Mouse (Mus musculus) midbrain, embryonic 13.5 days (tissue): ENCODE results near the gene Cdc42bpa. TPM values are rescaled to one million over a fixed set of nuclear protein-coding genes. Genes with fewer than 3 reads are reported as not detected.

Experiments used
- ATAC-seq: fragments of 200-750 bp; cut with Nextera tagmentation; 2 replicates; pipeline ENCODE4 v1.8.0; 2017; ENCODE audit warnings: mild to moderate bottlenecking, moderate TSS enrichment, moderate library complexity
- H3K27ac ChIP-seq: fragments of 300-500 bp; sonication (generic); 2 replicates; pipeline ENCODE4 v1.5.1; 2015; ENCODE audit warnings: inconsistent platforms, mild to moderate bottlenecking, moderate library complexity
- H3K27me3 ChIP-seq: fragments of 300-500 bp; sonication (generic); 2 replicates; pipeline ENCODE4 v1.6.1; 2015; ENCODE audit warnings: mild to moderate bottlenecking, inconsistent platforms
- H3K36me3 ChIP-seq: fragments of 300-500 bp; sonication (generic); 2 replicates; pipeline ENCODE4 v1.6.1; 2015; ENCODE audit warnings: mild to moderate bottlenecking, inconsistent platforms
- H3K4me1 ChIP-seq: fragments of 300-500 bp; sonication (generic); replicated peaks from 2 replicates; pipeline ENCODE4 v1.6.1; 2015; ENCODE audit warnings: inconsistent platforms
- H3K4me2 ChIP-seq: fragments of 300-500 bp; sonication (generic); replicated peaks from 2 replicates; pipeline ENCODE4 v1.6.1; 2015; ENCODE audit warnings: moderate library complexity, mild to moderate bottlenecking, inconsistent platforms
- H3K4me3 ChIP-seq: fragments of 300-500 bp; sonication (generic); replicated peaks from 2 replicates; pipeline ENCODE4 v1.5.1; 2015; ENCODE audit warnings: mild to moderate bottlenecking, inconsistent platforms
- H3K9ac ChIP-seq: fragments of 300-500 bp; sonication (generic); replicated peaks from 2 replicates; pipeline ENCODE4 v1.6.1; 2015; ENCODE audit warnings: mild to moderate bottlenecking, inconsistent platforms
- H3K9me3 ChIP-seq: fragments of 300-500 bp; sonication (generic); 2 replicates; pipeline ENCODE4 v1.6.1; 2016; ENCODE audit warnings: mild to moderate bottlenecking, inconsistent platforms
- WGBS: fragments of 180-500 bp; shearing (Covaris S2); methylation state at CpG from one replicate; pipeline ENCODE4 v1.1.7; 2015; 5-methylcytosine and 5-hydroxymethylcytosine counted together
- polyA plus RNA-seq: library from polyadenylated mRNA; unstranded; fragments of >200 nt; fragmentation: Nextera tagmentation; extraction: Ambion mirVana; gene quantifications from 2 replicates; pipeline ENCODE4 v1.2.1, GENCODE M21; 2015

Gene Cdc42bpa
- polyA plus RNA-seq, 1 experiment from 2014 or later = 20.8 TPM

- Histone ChIP-seq H3K36me3 (peaks cover 48% of the 10 kb centered on the region), H3K27me3 (no peaks in the 10 kb centered on the region), H3K27ac (no peak overlapping the region), H3K9ac (no peak overlapping the region), H3K4me1 (no peaks in the 10 kb centered on the region), H3K4me3 (no peak overlapping the region), H3K9me3 (no peaks in the 10 kb centered on the region), H3K4me2 (no peak overlapping the region)
- ATAC-seq = no peak
- 91% methylated on average over 2 of the region's 2 CpGs for WGBS
Measured at GRCm38 (mm10) chr1:180158648-180159047, 198.4 kb downstream of the Cdc42bpa start.

GRCm38 (mm10) chr1:180160545-180160944, 200.3 kb downstream of the Cdc42bpa start:
- Histone ChIP-seq H3K27ac (no peak overlapping the region), H3K9ac (no peak overlapping the region), H3K36me3 (peaks cover 49% of the 10 kb centered on the region), H3K4me1 (no peaks in the 10 kb centered on the region), H3K4me3 (no peak overlapping the region), H3K27me3 (no peaks in the 10 kb centered on the region), H3K9me3 (no peaks in the 10 kb centered on the region), H3K4me2 (no peak overlapping the region)
- no peak for ATAC-seq
- 86% methylated on average over 2 of the region's 2 CpGs for WGBS

- Histone ChIP-seq H3K36me3 (peaks cover 49% of the 10 kb centered on the region), H3K4me3 (no peak overlapping the region), H3K9ac (no peak overlapping the region), H3K4me1 (no peaks in the 10 kb centered on the region), H3K27ac (no peak overlapping the region), H3K4me2 (no peak overlapping the region), H3K27me3 (no peaks in the 10 kb centered on the region), H3K9me3 (no peaks in the 10 kb centered on the region)
- WGBS = 75% methylated on average over 3 of the region's 3 CpGs
- ATAC-seq = no peak
Measured at GRCm38 (mm10) chr1:180161160-180161559, 200.9 kb downstream of the Cdc42bpa start.

GRCm38 (mm10) chr1:180161566-180162355, 201.5 kb downstream of the Cdc42bpa start:
- Histone ChIP-seq H3K9me3 (no peaks in the 10 kb centered on the region), H3K27me3 (no peaks in the 10 kb centered on the region), H3K4me2 (no peak overlapping the region), H3K4me1 (no peaks in the 10 kb centered on the region), H3K36me3 (peaks cover 54% of the 10 kb centered on the region), H3K27ac (no peak overlapping the region), H3K9ac (no peak overlapping the region), H3K4me3 (no peak overlapping the region)
- WGBS = 84% methylated on average over 20 of the region's 20 CpGs
- ATAC-seq = no peak

DNA sequence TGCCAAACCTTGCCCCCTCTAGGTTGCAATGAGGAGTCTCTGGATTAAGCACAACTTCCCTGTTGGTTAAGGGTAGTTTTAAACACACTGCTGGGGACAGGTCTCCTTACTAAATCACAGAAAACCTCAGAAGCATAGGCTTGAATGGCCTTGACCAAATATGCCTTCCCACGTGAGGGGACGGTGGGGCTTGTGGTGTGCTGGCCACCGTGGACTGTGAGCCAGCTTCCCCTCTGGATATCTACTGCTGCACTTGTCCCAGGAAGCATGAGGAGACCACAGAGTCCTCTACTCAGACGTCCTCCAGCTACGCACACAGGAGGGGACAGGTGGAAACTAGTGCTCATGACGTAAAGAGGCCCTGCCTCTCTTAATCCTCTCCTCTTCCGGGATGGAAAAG, 202.7 kb downstream of the Cdc42bpa start:
- ATAC-seq = no peak
- Histone ChIP-seq H3K4me3 (no peak overlapping the region), H3K9ac (no peak overlapping the region), H3K27ac (no peak overlapping the region), H3K27me3 (no peaks in the 10 kb centered on the region), H3K36me3 (peaks cover 56% of the 10 kb centered on the region), H3K4me1 (no peaks in the 10 kb centered on the region), H3K9me3 (no peaks in the 10 kb centered on the region), H3K4me2 (no peak overlapping the region)
- 85% methylated on average over 7 of the region's 7 CpGs for WGBS

DNA sequence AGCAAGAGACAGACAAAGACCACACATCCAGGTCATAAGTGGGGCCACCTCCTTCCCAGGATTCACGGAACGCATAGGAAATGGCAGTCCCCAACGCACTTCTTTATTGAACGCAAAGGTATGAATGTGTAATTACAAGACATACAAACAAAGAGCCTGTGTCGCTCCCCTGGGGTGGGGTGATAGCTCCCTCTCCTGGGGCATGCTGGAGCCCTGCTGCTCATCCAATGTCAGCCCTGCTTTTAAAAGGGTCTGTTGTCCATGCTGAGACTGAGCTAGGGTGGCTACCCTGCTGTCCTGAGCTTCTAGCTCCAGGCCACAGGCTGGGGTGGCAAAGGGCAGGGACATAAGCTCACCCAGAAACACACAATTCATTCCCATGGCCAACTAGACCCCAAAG, 206.3 kb downstream of the Cdc42bpa start:
- H3K27me3 ChIP-seq = no peaks in the 10 kb centered on the region
- ATAC-seq = no peak
- 87% methylated on average over 5 of the region's 5 CpGs for WGBS
- H3K9ac ChIP-seq = no peak overlapping the region
- H3K4me3 ChIP-seq = no peak overlapping the region
- no peak overlapping the region for H3K27ac ChIP-seq
- H3K4me2 ChIP-seq = no peak overlapping the region
- no peaks in the 10 kb centered on the region for H3K9me3 ChIP-seq
- peaks cover 34% of the 10 kb centered on the region for H3K36me3 ChIP-seq
- no peaks in the 10 kb centered on the region for H3K4me1 ChIP-seq

DNA sequence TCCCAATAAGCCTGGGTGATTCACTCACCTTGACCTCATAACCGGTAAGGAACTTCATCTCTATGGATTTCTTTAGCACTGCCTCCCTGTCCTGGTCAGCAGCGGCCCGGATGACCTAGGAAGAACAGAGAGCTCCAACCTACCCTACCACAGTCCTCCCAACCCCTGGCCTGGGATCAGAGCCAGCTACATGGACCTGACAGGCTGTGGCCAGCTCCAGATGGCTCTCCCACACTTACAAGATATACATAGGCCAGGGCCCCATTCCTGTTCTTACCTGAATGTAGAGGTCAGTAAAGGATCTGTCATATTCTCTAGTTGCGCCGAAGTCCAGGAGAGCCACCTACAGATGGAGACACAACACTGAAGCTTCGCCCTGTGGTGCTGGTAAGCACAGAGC, 208.0 kb downstream of the Cdc42bpa start:
- Histone ChIP-seq H3K4me1 (no peaks in the 10 kb centered on the region), H3K27me3 (no peaks in the 10 kb centered on the region)
- WGBS = 96% methylated on average over 6 of the region's 6 CpGs

DNA sequence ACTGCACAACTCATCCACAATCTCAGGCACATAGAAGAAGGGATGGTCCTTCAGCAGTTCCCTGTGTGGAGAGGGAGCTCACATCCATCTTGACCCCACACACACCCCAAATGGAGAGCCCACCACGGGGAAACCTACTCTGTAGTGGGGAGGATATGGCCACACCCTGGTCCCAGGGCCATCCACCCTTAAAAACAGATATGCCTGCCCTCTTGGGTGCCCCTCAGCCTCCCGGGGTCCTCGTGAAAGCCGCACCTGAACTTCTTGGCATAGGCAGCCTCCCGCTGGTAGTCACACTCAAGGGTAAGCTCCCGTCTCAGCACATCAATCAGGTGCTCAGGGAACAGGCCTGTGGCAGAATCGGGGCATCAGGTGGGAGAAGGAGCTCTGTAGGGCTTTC, 208.9 kb downstream of the Cdc42bpa start:
- H3K9ac ChIP-seq = no peak overlapping the region
- WGBS = 87% methylated on average over 7 of the region's 7 CpGs
- no peak for ATAC-seq
- H3K27me3 ChIP-seq = no peaks in the 10 kb centered on the region
- H3K27ac ChIP-seq = no peak overlapping the region
- H3K4me3 ChIP-seq = no peak overlapping the region
- no peak overlapping the region for H3K4me2 ChIP-seq
- no peaks in the 10 kb centered on the region for H3K9me3 ChIP-seq
- peaks cover 13% of the 10 kb centered on the region; the same call in 1 of the 2 replicates for H3K36me3 ChIP-seq
- no peaks in the 10 kb centered on the region for H3K4me1 ChIP-seq

More for the DNA sequence above, 208.0 kb downstream of the Cdc42bpa start:
- no peak overlapping the region for H3K4me3 ChIP-seq
- no peak overlapping the region for H3K27ac ChIP-seq
- no peak overlapping the region for H3K9ac ChIP-seq
- peaks cover 17% of the 10 kb centered on the region; the same call in 1 of the 2 replicates for H3K36me3 ChIP-seq
- H3K4me2 ChIP-seq = no peak overlapping the region
- H3K9me3 ChIP-seq = no peaks in the 10 kb centered on the region
- no peak for ATAC-seq

GRCm38 (mm10) chr1:180170071-180170470, 209.8 kb downstream of the Cdc42bpa start:
- no peak for ATAC-seq
- H3K4me2 ChIP-seq = no peak overlapping the region
- H3K4me1 ChIP-seq = no peaks in the 10 kb centered on the region
- H3K36me3 ChIP-seq = peaks cover 13% of the 10 kb centered on the region; the same call in 1 of the 2 replicates
- no peak overlapping the region for H3K9ac ChIP-seq
- no peak overlapping the region for H3K27ac ChIP-seq
- no peaks in the 10 kb centered on the region for H3K27me3 ChIP-seq
- 94% methylated on average over 8 of the region's 8 CpGs for WGBS
- no peaks in the 10 kb centered on the region for H3K9me3 ChIP-seq
- no peak overlapping the region for H3K4me3 ChIP-seq

GRCm38 (mm10) chr1:180171883-180172282, 211.6 kb downstream of the Cdc42bpa start:
- Histone ChIP-seq H3K27ac (no peak overlapping the region), H3K4me2 (no peak overlapping the region), H3K4me3 (no peak overlapping the region), H3K9me3 (no peaks in the 10 kb centered on the region), H3K36me3 (0 out of 2 replicates have a peak, but pooled peaks cover under 1% of the 10 kb centered on the region), H3K27me3 (no peaks in the 10 kb centered on the region), H3K4me1 (no peaks in the 10 kb centered on the region), H3K9ac (no peak overlapping the region)
- no peak for ATAC-seq
- WGBS = 93% methylated on average over 2 of the region's 2 CpGs

- H3K27ac ChIP-seq = no peak overlapping the region
- no peaks in the 10 kb centered on the region for H3K36me3 ChIP-seq
- H3K9ac ChIP-seq = no peak overlapping the region
- no peaks in the 10 kb centered on the region for H3K27me3 ChIP-seq
- no peaks in the 10 kb centered on the region for H3K9me3 ChIP-seq
- no peak overlapping the region for H3K4me3 ChIP-seq
- no peak for ATAC-seq
- H3K4me2 ChIP-seq = no peak overlapping the region
- 80% methylated on average over 4 of the region's 4 CpGs for WGBS
- H3K4me1 ChIP-seq = no peaks in the 10 kb centered on the region
Measured at GRCm38 (mm10) chr1:180172600-180172999, 212.3 kb downstream of the Cdc42bpa start.

DNA sequence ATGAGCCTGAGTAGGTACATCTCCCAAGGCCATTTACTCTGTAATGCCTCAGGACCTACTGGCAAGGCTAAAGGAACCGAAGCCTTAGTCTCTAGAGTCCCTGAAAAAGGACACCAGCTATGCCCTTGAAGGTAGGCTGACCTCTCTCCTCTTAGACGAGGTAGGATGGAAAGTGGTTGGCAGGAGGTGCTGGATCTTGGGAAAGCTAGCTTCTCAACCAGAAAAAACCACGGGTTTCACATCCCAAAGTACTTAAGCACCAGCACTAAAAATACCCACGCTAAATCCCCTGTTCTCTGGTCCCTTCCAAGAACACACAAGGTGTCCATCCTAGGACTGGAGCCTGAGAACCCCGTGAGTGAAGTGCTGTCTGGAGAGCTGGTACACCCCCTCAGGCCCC, 212.7 kb downstream of the Cdc42bpa start:
- Histone ChIP-seq H3K4me1 (no peaks in the 10 kb centered on the region), H3K4me2 (no peak overlapping the region), H3K9ac (no peak overlapping the region), H3K27me3 (no peaks in the 10 kb centered on the region), H3K27ac (no peak overlapping the region), H3K36me3 (no peaks in the 10 kb centered on the region), H3K4me3 (no peak overlapping the region), H3K9me3 (no peaks in the 10 kb centered on the region)
- WGBS = 87% methylated on average over 5 of the region's 5 CpGs
- ATAC-seq = no peak

DNA sequence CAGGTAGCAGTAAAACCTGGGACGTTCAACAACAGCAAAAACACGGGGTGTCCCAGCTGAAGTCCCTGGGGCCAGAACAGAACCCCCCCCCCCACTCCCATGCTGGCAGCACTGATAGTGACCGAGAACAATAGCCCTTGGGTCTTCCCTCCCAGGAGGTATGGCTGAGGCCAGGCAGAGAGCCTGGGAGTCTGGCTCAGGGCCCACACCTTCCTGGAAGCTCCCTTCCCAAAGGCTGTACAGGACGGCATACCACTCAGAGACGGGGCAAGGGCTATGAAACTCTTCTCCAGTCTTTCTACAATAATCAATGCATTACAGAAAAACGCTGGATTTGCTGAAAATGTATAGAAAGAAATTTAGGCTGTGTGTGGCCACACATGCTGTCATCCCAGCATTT, 214.4 kb downstream of the Cdc42bpa start:
- Histone ChIP-seq H3K4me1 (no peaks in the 10 kb centered on the region), H3K27me3 (no peaks in the 10 kb centered on the region), H3K4me3 (no peak overlapping the region), H3K27ac (no peak overlapping the region), H3K9ac (no peak overlapping the region), H3K9me3 (no peaks in the 10 kb centered on the region), H3K36me3 (no peaks in the 10 kb centered on the region), H3K4me2 (no peak overlapping the region)
- ATAC-seq = no peak
- WGBS = 64% methylated on average over 6 of the region's 6 CpGs
